Mouse (Mus musculus) liver, embryonic 14 days (tissue): ENCODE data around the gene Map3k14. TPM values are rescaled to one million over a fixed set of nuclear protein-coding genes. Genes with fewer than 3 reads are reported as not detected.

Experiments used
- polyA plus RNA-seq: library from polyadenylated mRNA; depleted of rRNA; stranded (reverse); fragments of >200 nt; gene quantifications from 2 replicates; pipeline ENCODE4 v1.2.3, GENCODE M21; 2012; rRNA removed

The Map3k14 gene
- polyA plus RNA-seq: 0.51 and 0.67 TPM in 2 replicates

DNA sequence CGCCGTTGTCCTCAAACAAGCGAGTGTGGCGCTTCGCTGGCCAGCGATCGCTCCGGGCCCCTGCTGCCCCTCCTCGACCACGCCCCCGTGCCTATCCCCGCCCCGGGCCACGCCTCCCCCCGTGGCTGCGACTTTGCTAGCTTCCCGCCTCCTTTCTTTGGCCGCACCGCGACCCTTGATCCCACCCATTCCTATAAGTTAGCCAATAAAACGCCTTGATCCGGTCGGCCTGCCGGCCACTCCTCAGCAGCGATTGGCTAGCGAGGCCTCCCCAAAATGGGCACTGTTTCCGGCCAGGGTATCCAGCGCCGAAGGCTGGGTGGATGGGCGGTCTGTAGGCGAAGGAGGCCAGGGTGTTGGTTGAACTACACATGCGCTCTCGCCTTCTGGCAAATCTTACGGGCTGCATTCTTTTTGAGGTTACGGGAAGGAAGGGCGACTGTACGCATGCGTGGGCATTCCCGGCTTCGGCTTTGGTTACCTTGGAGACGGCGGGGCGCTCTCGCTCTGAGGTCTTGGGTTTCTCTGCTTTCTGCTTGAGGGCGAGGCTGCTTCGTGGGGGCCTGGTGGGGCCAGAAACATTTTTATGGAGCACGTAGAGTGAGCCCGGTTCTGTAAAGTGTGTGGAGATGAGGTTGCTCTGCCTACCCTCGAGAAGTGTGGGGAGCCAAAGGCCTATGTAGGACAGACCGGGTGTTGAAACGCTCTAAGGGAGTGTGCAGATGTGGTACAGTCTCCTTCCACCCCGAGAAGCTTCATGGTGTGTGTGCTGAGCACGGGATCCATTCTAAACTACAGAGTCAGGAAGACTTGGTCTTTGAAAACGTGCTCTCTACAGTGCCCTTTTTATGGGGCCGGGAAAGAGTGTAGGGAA, at the start of gene Map3k14:
Gene Map3k14, minus strand, starts transcription at position 127 of the 874 bp plus-strand sequence.

DNA sequence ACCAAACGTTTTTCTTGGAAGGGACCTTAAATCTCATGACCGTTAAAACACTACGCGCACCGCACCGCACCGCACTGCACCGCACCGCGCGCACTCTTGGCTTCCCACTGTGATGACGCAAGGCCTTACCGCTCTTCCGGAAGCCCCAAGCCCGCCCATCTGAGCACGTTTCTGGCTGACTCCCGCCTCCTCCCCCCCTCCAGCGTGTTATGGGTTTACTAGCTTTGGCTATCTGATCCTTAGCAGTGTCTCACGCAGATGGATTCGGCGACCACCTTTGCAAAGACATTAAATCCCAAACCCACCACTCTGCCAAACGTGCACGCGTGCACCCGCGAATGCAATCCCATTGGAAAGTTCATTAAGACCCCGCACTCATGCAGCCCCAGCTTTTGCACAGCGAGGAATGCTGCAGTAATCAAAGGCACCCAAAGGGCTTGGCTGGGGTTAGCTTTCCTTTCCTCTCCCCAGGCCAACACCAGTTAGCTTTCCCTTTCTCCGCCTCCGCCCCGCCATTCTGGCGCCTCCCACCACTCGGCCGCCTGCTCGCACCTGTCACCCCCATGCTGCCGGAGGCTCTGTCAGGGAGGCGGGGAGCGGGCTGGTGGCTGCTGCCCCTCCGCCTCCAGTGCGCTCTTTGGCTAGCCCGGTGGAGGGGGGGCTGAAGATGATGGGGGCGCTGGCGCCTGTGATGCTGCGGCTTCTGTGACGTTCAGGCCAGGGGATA, 49.3 kb downstream of the Map3k14 start, which contains the start of gene Spata32:
Gene Spata32, minus strand, starts transcription at position 643 of the 727 bp plus-strand sequence.

DNA sequence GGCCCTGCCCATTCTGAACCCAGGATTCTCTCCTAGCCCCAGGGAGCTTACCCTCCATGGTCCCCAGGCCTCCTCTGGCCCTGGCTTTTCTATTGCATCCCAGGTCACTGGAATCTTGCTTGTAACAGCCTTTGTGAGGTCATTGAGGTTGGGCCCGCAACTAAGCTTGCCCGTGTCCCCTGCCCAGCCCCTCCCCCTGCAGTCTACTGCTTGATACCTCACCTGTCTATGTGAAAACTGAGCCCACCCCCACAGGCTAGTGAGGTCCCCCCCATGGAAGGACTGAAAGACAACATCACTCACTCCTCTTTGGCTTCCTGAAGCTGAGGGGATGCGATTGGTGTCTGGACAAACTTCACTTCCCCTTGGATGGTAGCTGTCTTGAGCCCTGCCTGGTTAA, 58.8 kb downstream of the Map3k14 start, which contains the start of gene 1700023F06Rik:
Gene 1700023F06Rik, minus strand, starts transcription at position 101 of the 400 bp plus-strand sequence.

DNA sequence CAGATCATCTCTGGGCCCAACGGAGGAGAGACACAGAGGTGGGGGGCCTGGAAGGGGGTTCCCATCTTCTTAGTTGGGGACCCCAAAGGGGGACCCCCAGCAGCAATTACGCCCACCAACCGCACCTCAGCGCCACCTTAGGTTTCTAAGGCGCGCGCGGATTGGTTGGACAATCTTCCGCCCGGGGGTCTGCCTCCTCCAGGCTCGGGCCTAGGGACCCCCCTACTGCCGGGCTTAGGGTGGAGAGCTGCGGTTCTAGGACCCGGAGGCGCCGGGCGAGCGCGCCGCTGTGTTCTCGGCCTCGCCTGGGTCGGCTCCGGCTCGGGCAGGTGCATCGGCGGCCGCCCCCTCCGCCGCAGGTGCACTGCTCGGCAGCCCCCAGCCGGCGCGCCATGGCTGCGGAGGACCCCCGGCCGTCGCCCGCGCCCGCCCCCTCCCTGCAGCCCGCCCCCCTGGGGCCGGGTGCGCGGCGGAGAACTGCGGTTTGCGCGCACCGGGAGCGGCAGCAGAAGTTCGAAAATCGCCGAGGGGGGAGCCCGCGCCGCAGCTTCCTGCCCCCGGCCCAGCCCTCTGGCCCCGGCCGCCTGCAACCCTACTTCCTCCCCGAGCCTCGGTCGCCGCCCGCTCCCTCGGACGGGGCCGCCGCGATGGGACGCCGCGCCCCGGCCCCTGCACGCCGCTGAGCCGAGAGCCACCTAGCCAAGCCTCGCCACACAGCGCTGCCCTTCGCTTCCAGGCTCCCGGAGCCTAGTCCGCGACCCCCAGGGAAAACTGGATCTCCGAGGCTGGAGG, 96.6 kb downstream of the Map3k14 start, which contains the start of gene Fmnl1:
Gene Fmnl1, plus strand, starts transcription at position 614 of the 792 bp plus-strand sequence.

Other genes with a start within 250 kb of the Map3k14 start
- gene Nmt1, start 239.3 kb downstream of the Map3k14 start, polyA plus RNA-seq: 19.7 and 25.3 TPM in 2 replicates
- gene Dcakd, start 239.1 kb downstream of the Map3k14 start, polyA plus RNA-seq: 23.4 and 26.8 TPM in 2 replicates
- gene Plcd3, start 165.8 kb downstream of the Map3k14 start, polyA plus RNA-seq: 0.30 and 0.33 TPM in 2 replicates
- gene Acbd4, start 165.8 kb downstream of the Map3k14 start, polyA plus RNA-seq: 26.2 and 27.6 TPM in 2 replicates
- gene Hexim1, start 151.2 kb downstream of the Map3k14 start, polyA plus RNA-seq: 10.6 and 11.8 TPM in 2 replicates
- gene Hexim2, start 135.0 kb downstream of the Map3k14 start, polyA plus RNA-seq: 3.1 and 3.4 TPM in 2 replicates
- gene Fmnl1, start 96.4 kb downstream of the Map3k14 start, polyA plus RNA-seq: 2.7 and 3.7 TPM in 2 replicates
- gene 1700023F06Rik, start 58.9 kb downstream of the Map3k14 start, polyA plus RNA-seq: 0.02 TPM in 1 of 2 replicates, not detected in the other
- not detected in 2 replicates for gene Spata32, start 49.0 kb downstream of the Map3k14 start, polyA plus RNA-seq
- gene Arhgap27, start 96.2 kb upstream of the Map3k14 start, polyA plus RNA-seq: 1.9 and 2.6 TPM in 2 replicates
- gene Plekhm1, start 145.2 kb upstream of the Map3k14 start, polyA plus RNA-seq: 3.0 and 3.8 TPM in 2 replicates
- not detected in 2 replicates for gene Lrrc37a, start 237.1 kb upstream of the Map3k14 start, polyA plus RNA-seq